Mouse (Mus musculus): ENCODE measurements around the gene Wfdc16. TPM values are rescaled to one million over a fixed set of nuclear protein-coding genes. Genes with fewer than 3 reads are reported as not detected.

The Wfdc16 gene
- total and polyA plus RNA-seq, 2 experiments: 0.07 TPM; not detected in 1

DNA sequence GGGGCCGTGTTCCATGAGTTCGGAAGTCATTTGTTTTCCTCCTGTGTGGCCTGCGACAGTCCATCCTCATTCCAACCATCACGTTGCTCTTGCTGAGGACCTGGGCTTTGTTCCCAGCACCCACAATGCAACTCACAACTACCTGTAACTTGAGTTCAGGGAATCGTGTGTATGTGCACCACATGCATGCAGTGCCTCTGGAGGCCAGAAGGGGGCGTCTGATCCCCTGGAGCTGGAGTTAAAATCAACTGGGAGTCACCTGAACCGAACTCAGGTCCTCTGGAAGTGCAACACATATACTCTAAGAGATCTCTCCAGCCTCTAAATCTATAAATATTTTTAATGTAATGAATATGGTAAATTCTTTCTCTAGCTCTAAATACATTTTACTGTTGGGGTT is 37.5 kb upstream of the Wfdc16 start:
- no peak overlapping the region for H3K9ac ChIP-seq (ENCODE audit: low read depth, low read length)
- no peaks in the 10 kb centered on the region for H3K36me3 ChIP-seq (ENCODE audit: control insufficient read depth, insufficient read depth, low read length)
- no peaks in the 10 kb centered on the region for H3K79me2 ChIP-seq (ENCODE audit: control insufficient read depth, insufficient read depth, low read length)
- no peak overlapping the region for H3K27ac ChIP-seq (replicated peaks; ENCODE audit: insufficient read depth, low read depth, low read length)
- TF ChIP-seq POLR2A (IDR thresholded peaks at IDR 0.05; ENCODE audit: extremely low read depth, insufficient read depth, low read length) (no peak), CTCF (IDR thresholded peaks at IDR 0.05; ENCODE audit: low read depth, low read length) (peak; percentile 38; the same call in 1 of the 2 replicates)
- no peak for DNase-seq (ENCODE audit: extremely low read depth, low read depth, low spot score)
- no peaks in the 10 kb centered on the region for H3K27me3 ChIP-seq (ENCODE audit: control insufficient read depth, insufficient read depth, low read length)
- H3K4me1 ChIP-seq (ENCODE audit: control insufficient read depth, insufficient read depth, low read length): 0 out of 2 replicates have a peak, but pooled peaks cover 3% of the 10 kb centered on the region
- WGBS: 82% methylated on average over 7 of the region's 7 CpGs
- no peak overlapping the region for H3K4me3 ChIP-seq (ENCODE audit: insufficient read depth, low read depth, low read length)

DNA sequence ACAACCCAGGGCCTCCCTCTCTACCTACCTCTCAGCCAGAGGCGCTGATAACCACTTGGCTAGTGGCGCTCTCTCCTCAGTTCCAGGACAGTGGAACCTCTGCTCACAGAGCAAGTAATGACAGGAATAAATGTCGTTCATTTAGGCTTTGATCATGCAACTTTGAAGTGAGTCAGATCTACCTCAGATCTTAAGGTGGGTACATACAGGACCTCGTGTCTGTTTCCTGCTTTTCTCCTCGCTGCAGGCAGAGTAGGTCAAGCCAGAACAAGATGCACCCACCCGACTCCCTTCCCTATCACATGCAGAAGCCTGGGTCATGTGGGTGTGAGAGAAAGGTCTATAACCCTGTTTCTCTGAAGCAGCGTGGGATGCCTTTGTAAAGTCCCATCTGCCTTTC is 35.4 kb upstream of the Wfdc16 start, which contains the start of gene Wfdc11:
TSS of gene Wfdc11 (minus strand) at position 101 of the 400 bp plus-strand sequence.
- H3K4me3 ChIP-seq (ENCODE audit: insufficient read depth, low read depth, low read length): no peak within 1 kb of the TSS
- WGBS: 74% methylated on average over 7 of the region's 7 CpGs
- H3K27me3 ChIP-seq (ENCODE audit: control insufficient read depth, insufficient read depth, low read length): no peaks in the 10 kb centered on the region
- DNase-seq (ENCODE audit: extremely low read depth, low read depth, low spot score): no peak
- no peaks in the 10 kb centered on the region for H3K36me3 ChIP-seq (ENCODE audit: control insufficient read depth, insufficient read depth, low read length)
- H3K9ac ChIP-seq (ENCODE audit: low read depth, low read length): no peak within 1 kb of the TSS
- H3K27ac ChIP-seq (replicated peaks; ENCODE audit: insufficient read depth, low read depth, low read length): no peak within 1 kb of the TSS
- TF ChIP-seq POLR2A (IDR thresholded peaks at IDR 0.05; ENCODE audit: extremely low read depth, insufficient read depth, low read length): no peak
- TF ChIP-seq CTCF (IDR thresholded peaks at IDR 0.05; ENCODE audit: low read depth, low read length): no peak
- no peaks in the 10 kb centered on the region for H3K79me2 ChIP-seq (ENCODE audit: control insufficient read depth, insufficient read depth, low read length)
- H3K4me1 ChIP-seq (ENCODE audit: control insufficient read depth, insufficient read depth, low read length): no peaks in the 10 kb centered on the region

DNA sequence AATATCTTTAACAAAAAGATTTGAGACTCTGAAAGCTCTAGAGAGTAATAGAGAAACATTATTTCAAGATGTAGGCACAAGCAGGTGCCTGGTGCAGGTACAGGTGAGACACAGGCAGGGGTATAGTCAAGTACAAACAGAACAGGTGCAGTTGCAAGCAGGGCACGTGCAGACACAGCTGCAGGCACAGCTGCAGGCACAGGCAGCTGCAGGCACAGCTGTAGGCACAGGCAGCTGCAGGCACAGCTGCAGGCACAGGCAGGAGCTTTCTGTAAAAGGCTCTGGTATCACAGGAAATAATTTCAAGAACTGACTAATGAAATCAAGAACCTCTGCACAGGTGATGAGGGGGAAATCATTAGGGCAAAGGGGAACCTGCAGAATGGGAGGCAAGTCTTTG is 32.3 kb upstream of the Wfdc16 start:
- 21% methylated on average over 1 of the region's 1 CpGs for WGBS
- no peaks in the 10 kb centered on the region for H3K4me1 ChIP-seq (ENCODE audit: control insufficient read depth, insufficient read depth, low read length)
- no peak overlapping the region for H3K9ac ChIP-seq (ENCODE audit: low read depth, low read length)
- no peaks in the 10 kb centered on the region for H3K36me3 ChIP-seq (ENCODE audit: control insufficient read depth, insufficient read depth, low read length)
- H3K27me3 ChIP-seq (ENCODE audit: control insufficient read depth, insufficient read depth, low read length): no peaks in the 10 kb centered on the region
- no peak for DNase-seq (ENCODE audit: extremely low read depth, low read depth, low spot score)
- TF ChIP-seq POLR2A (IDR thresholded peaks at IDR 0.05; ENCODE audit: extremely low read depth, insufficient read depth, low read length) (no peak), CTCF (IDR thresholded peaks at IDR 0.05; ENCODE audit: low read depth, low read length) (no peak)
- H3K79me2 ChIP-seq (ENCODE audit: control insufficient read depth, insufficient read depth, low read length): no peaks in the 10 kb centered on the region
- H3K4me3 ChIP-seq (ENCODE audit: insufficient read depth, low read depth, low read length): no peak overlapping the region
- no peak overlapping the region for H3K27ac ChIP-seq (replicated peaks; ENCODE audit: insufficient read depth, low read depth, low read length)

DNA sequence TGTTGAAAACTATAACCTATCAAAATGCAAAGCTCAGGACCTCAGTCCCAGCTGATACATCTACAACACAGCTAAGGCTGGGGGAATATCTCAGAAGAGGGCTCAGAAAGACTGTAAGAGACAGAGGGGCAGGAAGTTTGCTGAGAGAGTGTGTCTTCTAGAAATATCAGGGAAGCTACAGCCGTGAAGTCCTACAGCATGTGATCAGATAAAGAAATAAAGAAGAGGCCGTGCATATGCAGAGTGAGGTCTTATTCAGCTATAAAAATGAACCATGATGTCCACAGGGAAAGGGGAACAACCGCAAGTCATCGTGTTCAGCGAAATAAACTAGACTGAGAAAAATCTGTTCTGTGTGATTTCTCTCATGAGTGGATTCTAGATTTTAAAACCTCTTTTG is 31.7 kb upstream of the Wfdc16 start:
- H3K27ac ChIP-seq (replicated peaks; ENCODE audit: insufficient read depth, low read depth, low read length): no peak overlapping the region
- no peak overlapping the region for H3K4me3 ChIP-seq (ENCODE audit: insufficient read depth, low read depth, low read length)
- H3K27me3 ChIP-seq (ENCODE audit: control insufficient read depth, insufficient read depth, low read length): no peaks in the 10 kb centered on the region
- 69% methylated on average over 5 of the region's 5 CpGs for WGBS
- H3K4me1 ChIP-seq (ENCODE audit: control insufficient read depth, insufficient read depth, low read length): no peaks in the 10 kb centered on the region
- no peak for DNase-seq (ENCODE audit: extremely low read depth, low read depth, low spot score)
- H3K79me2 ChIP-seq (ENCODE audit: control insufficient read depth, insufficient read depth, low read length): no peaks in the 10 kb centered on the region
- H3K9ac ChIP-seq (ENCODE audit: low read depth, low read length): no peak overlapping the region
- TF ChIP-seq POLR2A (IDR thresholded peaks at IDR 0.05; ENCODE audit: extremely low read depth, insufficient read depth, low read length) (no peak), CTCF (IDR thresholded peaks at IDR 0.05; ENCODE audit: low read depth, low read length) (no peak)
- no peaks in the 10 kb centered on the region for H3K36me3 ChIP-seq (ENCODE audit: control insufficient read depth, insufficient read depth, low read length)

DNA sequence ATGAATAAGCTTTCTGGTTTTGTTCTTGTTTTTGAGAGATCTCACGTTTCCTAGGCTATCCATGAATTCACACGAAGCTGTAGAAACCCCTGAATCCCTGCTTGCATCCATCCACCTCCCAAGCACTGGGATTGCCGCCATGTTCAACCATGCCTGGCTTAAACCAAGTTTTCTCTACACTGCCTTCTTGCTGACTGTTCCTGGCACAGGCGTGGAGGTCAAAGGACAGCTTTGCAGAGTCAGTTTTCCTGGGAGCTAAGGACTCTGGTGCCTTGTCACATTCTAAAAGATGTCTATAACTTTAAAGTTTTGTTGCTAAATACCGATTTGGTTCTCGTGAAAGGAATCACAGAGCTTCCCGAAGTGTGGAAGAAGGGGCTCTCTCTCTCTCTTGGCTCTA is 26.3 kb upstream of the Wfdc16 start:
- H3K9ac ChIP-seq (ENCODE audit: low read depth, low read length): no peak overlapping the region
- no peaks in the 10 kb centered on the region for H3K27me3 ChIP-seq (ENCODE audit: control insufficient read depth, insufficient read depth, low read length)
- no peak for DNase-seq (ENCODE audit: extremely low read depth, low read depth, low spot score)
- 88% methylated on average over 7 of the region's 7 CpGs for WGBS
- no peak overlapping the region for H3K4me3 ChIP-seq (ENCODE audit: insufficient read depth, low read depth, low read length)
- H3K4me1 ChIP-seq (ENCODE audit: control insufficient read depth, insufficient read depth, low read length): no peaks in the 10 kb centered on the region
- H3K27ac ChIP-seq (replicated peaks; ENCODE audit: insufficient read depth, low read depth, low read length): no peak overlapping the region
- TF ChIP-seq POLR2A (IDR thresholded peaks at IDR 0.05; ENCODE audit: extremely low read depth, insufficient read depth, low read length) (no peak), CTCF (IDR thresholded peaks at IDR 0.05; ENCODE audit: low read depth, low read length) (no peak)
- no peaks in the 10 kb centered on the region for H3K79me2 ChIP-seq (ENCODE audit: control insufficient read depth, insufficient read depth, low read length)
- no peaks in the 10 kb centered on the region for H3K36me3 ChIP-seq (ENCODE audit: control insufficient read depth, insufficient read depth, low read length)

DNA sequence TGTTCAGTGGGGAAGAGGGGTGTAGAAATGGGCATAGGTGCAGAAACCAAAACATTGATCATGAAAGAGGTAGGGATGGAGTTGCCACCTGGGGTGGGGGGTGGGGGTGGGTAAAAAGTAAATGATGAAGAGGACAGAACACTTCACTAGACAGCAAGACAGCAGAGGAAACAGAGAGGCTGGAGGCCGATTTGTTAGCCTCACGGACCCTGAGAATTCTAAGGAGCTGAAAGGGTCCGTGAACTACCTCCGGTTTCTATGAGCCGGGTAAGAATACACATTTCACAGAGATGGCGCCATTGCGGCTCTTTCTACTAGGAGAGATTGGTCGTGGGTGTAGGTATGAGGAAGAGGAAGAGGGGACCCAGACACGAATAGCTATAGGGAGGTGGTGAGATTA is 17.9 kb upstream of the Wfdc16 start, which contains the start of gene Wfdc9:
TSS of gene Wfdc9 (minus strand) at position 101 of the 400 bp plus-strand sequence.
- H3K4me1 ChIP-seq (ENCODE audit: control insufficient read depth, insufficient read depth, low read length): no peaks in the 10 kb centered on the region
- no peak for DNase-seq (ENCODE audit: extremely low read depth, low read depth, low spot score)
- no peak for TF ChIP-seq CTCF (IDR thresholded peaks at IDR 0.05; ENCODE audit: low read depth, low read length)
- no peak for TF ChIP-seq POLR2A (IDR thresholded peaks at IDR 0.05; ENCODE audit: extremely low read depth, insufficient read depth, low read length)
- H3K27me3 ChIP-seq (ENCODE audit: control insufficient read depth, insufficient read depth, low read length): no peaks in the 10 kb centered on the region
- no peak within 1 kb of the TSS for H3K4me3 ChIP-seq (ENCODE audit: insufficient read depth, low read depth, low read length)
- H3K27ac ChIP-seq (replicated peaks; ENCODE audit: insufficient read depth, low read depth, low read length): no peak within 1 kb of the TSS
- H3K79me2 ChIP-seq (ENCODE audit: control insufficient read depth, insufficient read depth, low read length): no peaks in the 10 kb centered on the region
- no peaks in the 10 kb centered on the region for H3K36me3 ChIP-seq (ENCODE audit: control insufficient read depth, insufficient read depth, low read length)
- no peak within 1 kb of the TSS for H3K9ac ChIP-seq (ENCODE audit: low read depth, low read length)
- 76% methylated on average over 9 of the region's 9 CpGs for WGBS
